Mouse (Mus musculus) left cerebral cortex, adult 9 months (tissue): Measurements from ENCODE around the gene Rpia.

Experiments
- DNase-seq, 2 experiments: peaks; one replicate each; pipeline ENCODE4 v3.0.0; 2022; ENCODE audit warnings: low spot score in 2 of 2

Gene Rpia

DNA sequence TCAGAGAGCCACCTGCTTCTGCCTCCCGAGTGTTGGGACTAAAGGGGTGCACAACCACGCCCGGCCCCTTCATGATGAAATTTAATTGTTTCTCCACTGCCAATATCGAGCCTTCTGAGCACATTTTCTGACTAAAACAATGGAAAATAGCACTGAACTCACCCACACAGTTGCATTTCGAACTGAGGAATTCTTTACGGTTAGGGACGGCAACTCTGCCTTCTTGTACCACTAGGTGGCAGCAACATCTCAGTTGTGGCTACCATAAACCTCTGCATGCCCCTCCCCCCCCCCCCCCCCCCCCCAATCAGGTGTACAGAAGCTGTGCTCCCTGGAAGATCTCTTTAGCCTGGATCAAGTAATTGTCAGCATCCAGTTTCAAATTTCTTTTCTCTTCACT lies 13.2 kb upstream of the Rpia start:
- DNase-seq, result peak in 1 of 2 experiments; percentile 78

- DNase-seq, result peak in 1 of 2 experiments; percentile 35
Observed at GRCm38 (mm10) chr6:70804632-70805031, 12.6 kb upstream of the Rpia start.

DNA sequence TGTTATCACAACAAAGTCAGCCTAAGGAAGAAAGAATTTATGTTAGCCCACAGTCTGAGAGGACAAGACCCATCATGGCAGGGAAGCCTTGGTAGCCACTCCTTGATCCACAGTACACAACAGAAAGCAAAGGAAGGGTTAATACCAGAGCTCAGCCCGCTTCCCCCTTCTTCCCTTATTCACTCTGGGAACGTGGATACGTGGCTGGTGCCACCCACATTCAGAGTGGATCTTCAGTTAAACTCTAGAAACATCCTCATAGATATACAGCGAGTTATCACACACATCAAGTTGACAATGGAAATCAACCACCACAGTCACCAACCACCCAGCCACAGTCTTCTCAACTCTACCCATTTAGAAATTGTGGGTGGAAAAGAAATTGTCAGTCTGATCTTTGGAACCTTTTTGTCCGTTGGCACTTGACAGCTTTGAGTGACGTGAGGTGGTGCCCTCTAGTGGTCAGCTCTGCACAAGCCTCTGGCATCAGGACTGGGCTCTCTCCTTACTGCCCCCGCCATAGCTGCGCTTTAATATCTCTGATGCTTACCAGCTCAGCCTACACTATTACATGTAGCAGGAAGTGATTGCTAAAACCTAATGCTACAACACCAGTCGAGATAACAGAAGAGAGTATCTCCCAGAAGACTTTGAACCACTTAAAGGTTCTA lies 5.7 kb upstream of the Rpia start:
- peak in 1 of 2 experiments; percentile 41 for DNase-seq

DNA sequence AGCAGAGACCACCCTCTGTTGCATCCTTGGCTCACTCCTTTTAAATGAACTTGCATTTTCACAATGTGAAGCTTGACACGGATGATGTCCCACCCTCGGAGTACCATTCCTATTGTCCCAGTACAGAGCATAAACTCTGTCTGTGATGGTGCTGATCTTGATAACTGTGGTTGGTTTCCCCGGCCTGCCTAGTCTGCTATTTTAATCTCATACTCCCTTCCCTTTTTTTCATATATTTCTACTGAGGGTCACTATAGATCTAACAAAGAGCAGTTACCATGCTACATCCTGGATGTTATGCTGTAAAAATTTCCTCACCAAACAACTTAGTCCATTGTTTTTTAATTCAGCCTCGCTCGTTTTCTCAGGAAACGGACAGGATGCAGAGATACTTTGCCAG lies 4.9 kb upstream of the Rpia start:
- no peak for DNase-seq

DNA sequence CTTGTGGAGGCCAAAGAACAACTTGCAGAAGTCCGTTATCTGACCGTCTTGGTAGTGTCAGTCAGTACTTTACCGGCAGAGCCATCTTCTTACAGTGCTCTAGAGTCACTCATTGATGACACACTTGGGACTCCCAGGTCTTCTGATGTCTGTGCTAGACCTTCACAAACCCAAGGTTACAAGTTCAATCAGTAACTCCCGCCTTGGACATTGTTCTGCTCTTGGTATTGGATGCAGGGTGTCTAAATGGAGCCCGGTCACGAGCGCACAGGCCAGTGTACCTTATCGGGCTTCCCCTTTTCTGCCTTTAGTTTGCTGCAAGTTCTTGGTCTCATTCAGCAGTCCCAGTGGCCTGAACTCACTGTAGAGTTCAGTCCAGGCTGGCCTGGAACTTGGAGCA lies 612 bp upstream of the Rpia start:
- no peak for DNase-seq

GRCm38 (mm10) chr6:70790852-70791761 lies 925 bp downstream of the Rpia start:
- peak in 1 of 2 experiments; percentile 32 for DNase-seq

DNA sequence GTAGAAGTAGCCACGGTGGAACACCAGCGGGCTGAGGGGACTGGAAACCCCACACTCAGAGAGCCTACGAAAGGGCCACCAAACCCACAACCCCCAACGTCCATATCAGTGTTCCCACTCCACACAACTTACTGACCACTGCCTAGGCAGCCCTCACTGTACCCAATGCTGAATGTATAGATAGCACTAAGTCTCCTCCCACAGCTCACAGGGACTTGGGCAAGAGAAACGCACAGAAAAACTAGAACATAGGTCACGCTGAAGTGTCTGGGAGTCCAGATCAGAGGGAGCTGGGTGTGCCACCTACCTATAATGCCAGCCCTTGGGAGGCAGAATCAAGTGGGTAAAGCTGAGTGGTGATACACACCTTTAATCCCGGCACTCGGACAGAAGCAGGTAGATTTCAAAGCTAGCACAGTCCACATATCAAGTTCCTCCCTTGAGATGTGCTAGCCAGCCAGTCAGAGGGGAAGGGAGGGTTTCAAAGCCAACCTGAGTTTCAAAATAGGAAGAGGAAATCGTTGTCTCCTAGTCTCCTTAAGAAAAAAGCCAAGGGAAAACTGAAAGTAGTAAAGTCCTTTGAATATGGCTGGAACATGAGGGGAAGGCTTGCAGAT lies 1.9 kb downstream of the Rpia start:
- DNase-seq, result no peak

- DNase-seq, result no peak
Observed at GRCm38 (mm10) chr6:70789134-70789533, 2.9 kb downstream of the Rpia start.

GRCm38 (mm10) chr6:70787524-70787923 lies 4.5 kb downstream of the Rpia start:
- no peak for DNase-seq

DNA sequence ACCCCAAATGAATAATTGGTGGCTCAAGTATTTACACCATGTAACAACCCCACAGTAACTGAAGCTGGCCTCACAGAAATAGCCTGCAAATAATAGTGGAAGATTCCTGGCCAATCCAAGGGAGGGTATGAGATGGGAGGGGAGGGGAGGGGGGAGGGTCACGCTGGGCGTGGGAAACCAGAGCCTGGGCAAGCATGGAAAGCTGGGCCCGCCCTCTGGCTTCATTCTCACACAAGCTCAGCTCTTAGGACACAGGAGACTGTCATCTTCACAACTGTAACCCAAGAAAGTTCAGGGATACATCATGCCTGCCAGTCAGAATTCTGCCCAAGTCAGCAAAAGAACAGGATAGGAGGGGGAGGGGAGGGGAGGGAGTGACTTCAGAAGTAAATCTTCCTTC lies 6.2 kb downstream of the Rpia start:
- DNase-seq, result no peak

GRCm38 (mm10) chr6:70784811-70785210 lies 7.2 kb downstream of the Rpia start:
- DNase-seq, result no peak

GRCm38 (mm10) chr6:70781336-70781735 lies 10.7 kb downstream of the Rpia start:
- no peak for DNase-seq

GRCm38 (mm10) chr6:70774372-70774771 lies 17.7 kb downstream of the Rpia start:
- no peak for DNase-seq

GRCm38 (mm10) chr6:70773769-70774168 lies 18.3 kb downstream of the Rpia start:
- DNase-seq, result no peak

DNA sequence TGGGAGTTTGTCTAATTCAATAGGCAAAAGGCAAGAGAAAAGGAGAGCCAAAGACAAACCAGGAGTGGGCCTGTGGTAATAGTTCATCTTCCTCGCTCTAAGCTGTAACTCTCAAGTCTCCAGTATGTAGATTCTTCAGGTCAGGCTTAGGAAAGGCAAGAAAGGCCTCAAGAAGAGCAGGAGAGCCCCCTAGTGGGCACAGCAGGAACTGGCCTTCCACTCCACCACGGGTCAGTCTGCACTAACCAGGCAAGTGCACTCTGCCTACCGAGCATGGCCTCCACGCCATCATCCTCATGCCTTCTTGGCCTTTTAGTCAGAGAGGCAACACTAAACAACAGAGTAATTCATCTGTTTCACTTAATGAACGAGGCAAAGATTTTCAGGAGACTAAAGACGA lies 23.3 kb downstream of the Rpia start:
- DNase-seq, result peak in 1 of 2 experiments; percentile 85

GRCm38 (mm10) chr6:70765076-70765475 lies 27.0 kb downstream of the Rpia start:
- DNase-seq, result no peak

DNA sequence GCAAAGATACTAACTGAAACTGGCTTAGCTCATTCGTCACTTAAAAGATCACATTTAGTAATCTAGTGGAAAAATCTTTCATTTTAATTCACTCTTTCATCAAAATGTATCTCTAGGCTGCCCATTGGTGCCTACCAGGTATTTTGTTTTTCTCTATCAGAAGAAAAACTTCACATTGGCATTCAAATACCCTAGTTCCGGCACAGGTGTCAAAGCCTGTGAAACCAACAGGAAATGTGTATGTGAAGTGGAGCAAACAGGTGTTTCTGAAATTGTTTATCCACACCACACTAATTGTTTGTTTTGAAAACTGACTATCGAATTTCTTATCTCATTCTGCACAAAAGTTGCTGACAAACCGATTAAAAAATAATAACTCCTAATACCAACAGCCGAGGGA lies 27.5 kb downstream of the Rpia start:
- no peak for DNase-seq

DNA sequence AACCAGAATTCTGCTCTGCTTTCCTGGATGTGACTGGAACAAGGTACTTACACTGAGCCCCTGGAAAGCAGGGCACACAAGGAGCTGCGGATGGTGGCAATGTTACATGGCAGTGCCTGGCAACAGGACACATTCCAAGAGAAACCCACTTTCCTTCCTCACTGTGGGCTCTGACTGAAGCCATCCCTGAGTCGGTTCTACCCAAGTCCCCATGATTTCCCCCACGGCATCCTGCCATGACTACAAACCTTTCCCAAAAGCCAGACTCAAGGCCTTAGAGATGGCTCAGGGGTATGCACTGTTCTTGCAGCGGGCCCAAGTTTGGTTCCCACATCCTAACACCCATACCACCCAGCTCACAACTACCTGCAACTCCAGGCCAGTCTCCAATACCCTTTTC lies 28.2 kb downstream of the Rpia start:
- no peak for DNase-seq

DNA sequence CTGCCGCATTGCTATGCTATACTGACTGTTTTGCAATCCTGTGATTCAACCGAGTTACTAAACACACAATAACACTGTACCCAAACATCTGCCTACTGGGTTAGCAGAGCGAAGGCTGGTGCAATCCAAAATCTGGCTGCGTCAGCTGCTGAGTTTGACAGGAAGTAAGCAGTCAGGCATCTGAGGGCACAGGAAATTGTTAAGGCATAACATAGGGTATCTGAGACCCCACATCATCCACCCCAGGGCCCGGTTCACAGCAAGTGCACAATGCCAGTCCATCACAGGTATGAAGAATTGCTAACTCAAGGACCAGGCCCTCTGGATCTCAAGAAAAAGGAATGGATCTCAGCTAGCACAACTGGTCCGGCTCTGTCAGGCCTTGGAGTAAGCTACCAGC lies 29.4 kb downstream of the Rpia start:
- DNase-seq, result no peak

- no peak for DNase-seq
Observed at GRCm38 (mm10) chr6:70760951-70761350, 31.1 kb downstream of the Rpia start.

DNA sequence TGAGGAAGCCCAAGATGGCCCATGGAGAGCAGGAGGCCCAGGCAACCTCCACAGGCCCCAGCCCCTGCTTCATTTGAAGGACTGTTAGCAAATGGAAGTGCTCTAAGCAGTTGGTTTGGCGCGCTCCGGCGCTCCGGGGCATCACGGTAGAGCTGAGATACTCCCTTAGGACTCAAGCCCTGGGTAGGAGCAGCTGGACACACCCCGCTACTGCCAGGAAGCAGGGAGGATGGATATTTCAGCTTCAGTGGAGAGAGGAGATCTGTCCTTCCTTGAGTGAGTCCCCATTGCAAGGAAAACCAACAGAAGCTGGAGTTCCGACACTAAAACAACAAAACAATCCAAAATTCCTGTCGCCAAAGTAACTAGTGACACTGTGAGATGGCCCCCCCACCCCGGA lies 37.2 kb downstream of the Rpia start:
- DNase-seq, result no peak

DNA sequence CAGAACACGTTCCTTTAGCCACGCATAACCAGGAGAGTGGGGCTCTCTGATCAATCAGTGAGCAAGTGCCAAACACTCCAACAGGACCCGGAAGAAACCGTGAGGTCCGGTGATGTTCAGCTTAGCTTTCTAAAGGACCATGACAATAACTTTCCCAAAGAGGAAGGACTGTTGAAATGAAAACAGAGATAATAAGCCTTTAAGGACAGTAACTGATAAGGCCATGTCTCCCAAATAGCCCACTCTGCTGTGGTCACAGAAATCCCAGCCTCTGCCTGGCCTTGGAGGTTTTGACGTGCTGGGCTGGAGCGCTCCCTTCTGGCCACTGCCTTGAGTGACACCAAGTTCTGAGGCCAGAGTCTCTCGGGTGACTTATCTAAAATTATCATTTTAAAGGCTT lies 39.7 kb downstream of the Rpia start:
- DNase-seq, result no peak

- DNase-seq, result no peak
Observed at GRCm38 (mm10) chr6:70751898-70752273, 40.1 kb downstream of the Rpia start.
